In the genomic region with DNA sequence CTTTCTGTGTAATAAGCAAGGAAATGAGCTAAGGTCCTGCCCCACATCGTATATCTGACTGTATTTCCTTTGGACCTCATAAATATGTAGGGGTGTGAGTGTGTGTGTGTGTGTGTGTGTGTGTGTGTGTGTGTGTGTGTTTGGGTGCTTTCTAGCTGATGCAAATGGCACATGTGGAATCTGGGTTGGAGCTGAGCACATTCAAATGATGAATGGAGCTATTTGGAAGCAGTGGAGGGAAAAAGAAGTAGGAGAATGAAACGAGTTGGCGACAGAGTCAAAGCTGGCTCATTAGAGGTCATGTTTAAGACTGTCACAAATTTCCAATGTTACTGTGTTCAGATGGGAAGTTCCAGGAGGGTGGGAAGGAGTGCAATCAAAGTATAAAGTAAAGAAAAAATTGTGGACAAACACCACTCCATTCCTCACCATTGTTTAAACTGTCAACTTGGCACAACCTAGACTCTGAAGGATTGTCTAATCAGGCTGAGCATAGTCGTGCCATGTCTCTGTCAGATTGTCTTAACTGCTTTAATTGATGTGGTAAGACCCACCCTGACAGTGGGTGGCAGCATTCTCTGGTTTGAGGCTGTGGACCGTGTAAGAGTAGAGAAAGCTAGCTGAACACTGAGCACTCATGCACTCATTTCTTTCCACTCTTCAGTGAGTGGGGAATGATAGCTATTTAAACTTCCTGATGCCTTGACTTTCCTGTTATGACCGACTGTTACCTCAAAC, we compare ENCODE assay signal across 18 mouse cellular contexts. TPM values are rescaled to one million over a fixed set of nuclear protein-coding genes. Genes with fewer than 3 reads are reported as not detected.
A peak's percentile ranks its signal among the peaks of the same experiment; 100 is the strongest.
DNase-seq lines count a peak whose midpoint lies in the region; ATAC-seq and TF ChIP-seq lines count a peak whose summit lies in the region.
"Had no signal": no experiment of that assay in that cellular context is flagged by ENCODE, and none has a peak within 500 bp of the region (broad histone marks: within the 10 kb centered on the region; RNA-seq: fewer than 3 reads in every experiment).

No protein-coding gene starts in this region.

- H3K4me2 ChIP-seq in hindbrain, embryonic 16.5 days (ENCODE audit: low read length), result no peak overlapping the region
- H3K4me2 ChIP-seq in forebrain, postnatal 0 days (ENCODE audit: low read depth), result no peak overlapping the region
- H3K4me2 ChIP-seq: liver, embryonic 13.5 days; midbrain, embryonic 11.5 days had no signal

- no peaks in the 10 kb centered on the region for H3K27me3 ChIP-seq in hindbrain, embryonic 16.5 days (replicated peaks; ENCODE audit: control insufficient read depth, insufficient read depth, low read length)
- H3K27me3 ChIP-seq in hindbrain, embryonic 10.5 days (ENCODE audit: insufficient read depth, poor library complexity, severe bottlenecking), result no peaks in the 10 kb centered on the region
- no peaks in the 10 kb centered on the region for H3K27me3 ChIP-seq in thymus, adult 2 months (ENCODE audit: control insufficient read depth, insufficient read depth, low read length)
- no peaks in the 10 kb centered on the region for H3K27me3 ChIP-seq in forebrain, postnatal 0 days (ENCODE audit: insufficient read depth, low read length)
- H3K27me3 ChIP-seq: liver, embryonic 13.5 days had no signal

- no peaks in the 10 kb centered on the region for H3K4me1 ChIP-seq in hindbrain, embryonic 16.5 days (ENCODE audit: control insufficient read depth, insufficient read depth, low read depth, low read length)
- H3K4me1 ChIP-seq in hindbrain, embryonic 10.5 days (replicated peaks), result no peaks in the 10 kb centered on the region
- H3K4me1 ChIP-seq in thymus, adult 2 months (replicated peaks; ENCODE audit: control insufficient read depth, insufficient read depth, low read length), result no peaks in the 10 kb centered on the region
- no peaks in the 10 kb centered on the region for H3K4me1 ChIP-seq in forebrain, postnatal 0 days (ENCODE audit: insufficient read depth)
- H3K4me1 ChIP-seq: liver, embryonic 13.5 days had no signal

- WGBS in hindbrain, embryonic 16.5 days, result 55% methylated on average over 6 of the region's 6 CpGs
- WGBS in hindbrain, embryonic 10.5 days, result 71% methylated on average over 6 of the region's 6 CpGs
- WGBS in thymus, adult 2 months, result 59% methylated on average over 6 of the region's 6 CpGs
- 32% methylated on average over 6 of the region's 6 CpGs for WGBS in forebrain, postnatal 0 days

- no peak for TF ChIP-seq POLR2A in thymus, adult 2 months (IDR thresholded peaks at IDR 0.05; ENCODE audit: control insufficient read depth, extremely low read depth, insufficient read depth, low read length, poor library complexity)

- ATAC-seq in hindbrain, embryonic 16.5 days, result 0 out of 2 replicates have a peak, but pooled peaks have one; percentile 17
- peak; percentile 40 for ATAC-seq in forebrain, postnatal 0 days

- H3K27ac ChIP-seq in hindbrain, embryonic 16.5 days (ENCODE audit: low read depth, low read length), result no peak overlapping the region
- H3K27ac ChIP-seq in hindbrain, embryonic 10.5 days, result no peak overlapping the region
- H3K27ac ChIP-seq in thymus, adult 2 months (ENCODE audit: control insufficient read depth, insufficient read depth, low read length), result no peak overlapping the region
- H3K27ac ChIP-seq in forebrain, postnatal 0 days (ENCODE audit: low read depth, low read length), result no peak overlapping the region
- H3K27ac ChIP-seq: liver, embryonic 13.5 days had no signal

- no peaks in the 10 kb centered on the region for H3K36me3 ChIP-seq in hindbrain, embryonic 16.5 days (ENCODE audit: control insufficient read depth, insufficient read depth, low read length)
- no peaks in the 10 kb centered on the region for H3K36me3 ChIP-seq in hindbrain, embryonic 10.5 days
- H3K36me3 ChIP-seq in thymus, adult 2 months (ENCODE audit: control insufficient read depth, insufficient read depth, low read length), result no peaks in the 10 kb centered on the region
- H3K36me3 ChIP-seq in forebrain, postnatal 0 days (ENCODE audit: insufficient read depth), result no peaks in the 10 kb centered on the region
- H3K36me3 ChIP-seq: liver, embryonic 13.5 days had no signal

- no peak for DNase-seq in hindbrain, embryonic 10.5 days (ENCODE audit: low spot score)
- peak; percentile 4 for DNase-seq in thymus, adult 2 months
- DNase-seq in thymus, postnatal 0 days (ENCODE audit: low spot score), result no peak
- DNase-seq in forebrain, postnatal 0 days, result peak; percentile 11
- DNase-seq in right cerebral cortex, postnatal 25 days, result no peak
- DNase-seq in cerebellum, adult 18-20 months, result no peak
- no peak for DNase-seq in urinary bladder, postnatal 10 days (ENCODE audit: low spot score)
- DNase-seq: B cell, adult 2 months; cerebellum, adult 11-12 months; heart, adult 11 months; heart, postnatal 14 days; left cerebral cortex, postnatal 4 days; liver, embryonic 13.5 days had no signal

- TF ChIP-seq CTCF in thymus, adult 2 months (IDR thresholded peaks at IDR 0.05; ENCODE audit: borderline replicate concordance, control insufficient read depth, extremely low read depth, insufficient read depth, low read length, poor library complexity), result no peak
- TF ChIP-seq CTCF in forebrain, postnatal 0 days (IDR thresholded peaks at IDR 0.05; ENCODE audit: low read depth), result no peak

- H3K9ac ChIP-seq in hindbrain, embryonic 16.5 days (ENCODE audit: low read depth, low read length), result no peak overlapping the region
- H3K9ac ChIP-seq in forebrain, postnatal 0 days, result no peak overlapping the region
- H3K9ac ChIP-seq: liver, embryonic 13.5 days had no signal

- no peaks in the 10 kb centered on the region for H3K9me3 ChIP-seq in hindbrain, embryonic 16.5 days (ENCODE audit: control insufficient read depth, low read length)
- no peaks in the 10 kb centered on the region for H3K9me3 ChIP-seq in hindbrain, embryonic 10.5 days
- H3K9me3 ChIP-seq in forebrain, postnatal 0 days (ENCODE audit: low read length), result no peaks in the 10 kb centered on the region
- H3K9me3 ChIP-seq: liver, embryonic 13.5 days had no signal

- H3K4me3 ChIP-seq in hindbrain, embryonic 16.5 days (ENCODE audit: low read length), result no peak overlapping the region
- no peak overlapping the region for H3K4me3 ChIP-seq in hindbrain, embryonic 10.5 days
- H3K4me3 ChIP-seq in thymus, adult 2 months (ENCODE audit: control insufficient read depth, insufficient read depth, low read length), result no peak overlapping the region
- no peak overlapping the region for H3K4me3 ChIP-seq in forebrain, postnatal 0 days (ENCODE audit: low read depth, low read length)
- H3K4me3 ChIP-seq: liver, embryonic 13.5 days had no signal

RNA-seq across cellular contexts. Expression of a gene that starts 5.9 kb away (rescaled TPM):
- polyA plus RNA-seq in hindbrain, embryonic 16.5 days (2015; fragmentation: Nextera tagmentation; extraction: Ambion mirVana), result not detected in 2 replicates
- not detected in 2 replicates for polyA plus RNA-seq in hindbrain, embryonic 10.5 days (2016; fragmentation: Nextera tagmentation; extraction: Ambion mirVana)
- 0.04 and 0.08 TPM in 2 replicates for polyA plus RNA-seq in thymus, adult 2 months (2012; rRNA removed)
- polyA plus RNA-seq in thymus, postnatal 0 days (2015; fragmentation: Nextera tagmentation; extraction: Ambion mirVana), result not detected in 2 replicates
- total RNA-seq in forebrain, postnatal 0 days (2014; rRNA removed), result not detected in 2 replicates
- polyA plus RNA-seq in forebrain, postnatal 0 days (2015; fragmentation: Nextera tagmentation; extraction: Ambion mirVana), result not detected in 2 replicates
- total RNA-seq: heart, postnatal 14 days; layer of hippocampus, postnatal 25 days; left cerebral cortex, postnatal 4 days; MEL had no signal
- polyA plus RNA-seq: cortical plate, adult 2 months; midbrain, embryonic 11.5 days had no signal

Comparison
In these comparisons a context has a peak if more than half of its experiments do, and no peak if none do; other contexts are left out.
1. DNase-seq: peak in thymus, adult 2 months (single experiment) and forebrain, postnatal 0 days (single experiment); none in hindbrain, embryonic 10.5 days (single experiment), thymus, postnatal 0 days (single experiment), right cerebral cortex, postnatal 25 days (single experiment), cerebellum, adult 18-20 months (0 of 2) and urinary bladder, postnatal 10 days (single experiment).